Mouse (Mus musculus): ENCODE measurements around the gene Slc2a5. TPM values are rescaled to one million over a fixed set of nuclear protein-coding genes. Genes with fewer than 3 reads are reported as not detected.

Slc2a5 gene
- polyA plus RNA-seq, 1 experiment from 2014 or later, result 26.9 TPM

DNA sequence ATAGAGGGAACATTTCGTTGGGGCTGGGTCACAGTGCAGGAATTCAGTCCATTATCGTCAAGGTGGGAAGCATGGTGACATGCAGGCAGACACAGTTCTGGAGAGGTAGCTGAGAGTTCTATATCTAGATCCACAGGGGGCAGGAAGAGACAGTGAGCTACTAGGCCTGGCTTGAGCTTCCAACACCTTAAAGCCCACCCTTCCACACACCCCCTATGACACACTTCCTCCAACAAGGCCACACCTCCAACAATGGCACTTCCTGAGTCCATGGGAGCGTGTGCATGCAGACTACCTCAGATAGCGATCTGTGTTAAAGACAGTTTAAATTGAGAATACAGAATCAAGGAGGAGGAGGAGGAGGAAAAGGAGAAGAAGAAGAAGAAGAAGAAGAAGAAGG is 36.6 kb downstream of the Slc2a5 start:
- H3K4me3 ChIP-seq (ENCODE audit: low read depth, low read length), result no peak overlapping the region
- no peaks in the 10 kb centered on the region for H3K27me3 ChIP-seq (replicated peaks; ENCODE audit: control insufficient read depth, insufficient read depth, low read length)
- H3K36me3 ChIP-seq (ENCODE audit: control insufficient read depth, insufficient read depth), result no peaks in the 10 kb centered on the region
- no peak for ATAC-seq
- WGBS, result 78% methylated on average over 4 of the region's 4 CpGs
- no peak overlapping the region for H3K27ac ChIP-seq (ENCODE audit: low read depth, low read length)
- no peak for TF ChIP-seq CTCF (IDR thresholded peaks at IDR 0.05; ENCODE audit: low read depth)
- H3K4me1 ChIP-seq (replicated peaks; ENCODE audit: control insufficient read depth, insufficient read depth, low read length), result 0 out of 2 replicates have a peak, but pooled peaks cover 4% of the 10 kb centered on the region
- no peak overlapping the region for H3K4me2 ChIP-seq (replicated peaks; ENCODE audit: low read depth)
- no peaks in the 10 kb centered on the region for H3K9me3 ChIP-seq (ENCODE audit: control insufficient read depth)
- no peak overlapping the region for H3K9ac ChIP-seq (ENCODE audit: low read depth, low read length)

- WGBS, result 58% methylated on average over 14 of the region's 14 CpGs
- TF ChIP-seq CTCF (IDR thresholded peaks at IDR 0.05; ENCODE audit: low read depth), result peak; percentile 56
- H3K9me3 ChIP-seq (ENCODE audit: control insufficient read depth), result no peaks in the 10 kb centered on the region
- H3K36me3 ChIP-seq (ENCODE audit: control insufficient read depth, insufficient read depth), result no peaks in the 10 kb centered on the region
- H3K9ac ChIP-seq (ENCODE audit: low read depth, low read length), result no peak overlapping the region
- H3K27ac ChIP-seq (ENCODE audit: low read depth, low read length), result no peak overlapping the region
- peak; percentile 71 for ATAC-seq
- H3K27me3 ChIP-seq (replicated peaks; ENCODE audit: control insufficient read depth, insufficient read depth, low read length), result no peaks in the 10 kb centered on the region
- no peak overlapping the region for H3K4me2 ChIP-seq (replicated peaks; ENCODE audit: low read depth)
- H3K4me1 ChIP-seq (replicated peaks; ENCODE audit: control insufficient read depth, insufficient read depth, low read length), result 0 out of 2 replicates have a peak, but pooled peaks cover 4% of the 10 kb centered on the region
- H3K4me3 ChIP-seq (ENCODE audit: low read depth, low read length), result no peak overlapping the region
Measured at GRCm38 (mm10) chr4:150157348-150157882, 38.3 kb downstream of the Slc2a5 start.

DNA sequence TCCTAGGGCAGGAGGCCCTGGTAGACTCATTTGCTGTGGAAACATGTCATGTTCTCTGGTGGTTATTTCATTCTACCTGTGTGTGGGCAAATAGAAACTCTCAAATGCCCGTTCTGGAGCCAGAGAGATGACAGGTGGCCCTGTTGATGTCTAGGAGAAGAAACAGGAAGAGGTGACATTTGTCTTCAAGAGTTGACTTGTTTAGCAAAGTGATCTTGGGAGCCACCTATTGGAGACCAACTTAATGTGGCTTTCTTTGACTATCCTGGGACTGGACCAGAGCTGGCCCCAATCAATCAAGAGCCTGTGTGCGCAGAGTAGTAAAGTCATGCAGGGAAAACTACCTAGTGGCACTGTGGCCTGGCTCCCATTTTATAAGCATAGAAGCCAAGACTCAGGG is 40.4 kb downstream of the Slc2a5 start:
- Histone ChIP-seq H3K9ac (ENCODE audit: low read depth, low read length) (no peak overlapping the region; the same call in 1 of the 2 replicates), H3K4me3 (ENCODE audit: low read depth, low read length) (no peak overlapping the region), H3K27ac (ENCODE audit: low read depth, low read length) (no peak overlapping the region), H3K4me2 (replicated peaks; ENCODE audit: low read depth) (no peak overlapping the region), H3K9me3 (ENCODE audit: control insufficient read depth) (no peaks in the 10 kb centered on the region), H3K36me3 (ENCODE audit: control insufficient read depth, insufficient read depth) (no peaks in the 10 kb centered on the region), H3K4me1 (replicated peaks; ENCODE audit: control insufficient read depth, insufficient read depth, low read length) (0 out of 2 replicates have a peak, but pooled peaks cover 4% of the 10 kb centered on the region), H3K27me3 (replicated peaks; ENCODE audit: control insufficient read depth, insufficient read depth, low read length) (no peaks in the 10 kb centered on the region)
- WGBS, result 71% methylated on average over 2 of the region's 2 CpGs
- TF ChIP-seq CTCF (IDR thresholded peaks at IDR 0.05; ENCODE audit: low read depth), result peak; percentile 52
- ATAC-seq, result no peak

GRCm38 (mm10) chr4:150162561-150163169 is 43.6 kb downstream of the Slc2a5 start:
- peak; percentile 37 for TF ChIP-seq CTCF (IDR thresholded peaks at IDR 0.05; ENCODE audit: low read depth)
- H3K4me3 ChIP-seq (ENCODE audit: low read depth, low read length), result no peak overlapping the region
- H3K27me3 ChIP-seq (replicated peaks; ENCODE audit: control insufficient read depth, insufficient read depth, low read length), result no peaks in the 10 kb centered on the region
- H3K9ac ChIP-seq (ENCODE audit: low read depth, low read length), result no peak overlapping the region
- no peak for ATAC-seq
- H3K36me3 ChIP-seq (ENCODE audit: control insufficient read depth, insufficient read depth), result no peaks in the 10 kb centered on the region
- H3K9me3 ChIP-seq (ENCODE audit: control insufficient read depth), result no peaks in the 10 kb centered on the region
- no peak overlapping the region for H3K4me2 ChIP-seq (replicated peaks; ENCODE audit: low read depth)
- WGBS, result 75% methylated on average over 13 of the region's 13 CpGs
- 0 out of 2 replicates have a peak, but pooled peaks cover 3% of the 10 kb centered on the region for H3K4me1 ChIP-seq (replicated peaks; ENCODE audit: control insufficient read depth, insufficient read depth, low read length)
- H3K27ac ChIP-seq (ENCODE audit: low read depth, low read length), result no peak overlapping the region

DNA sequence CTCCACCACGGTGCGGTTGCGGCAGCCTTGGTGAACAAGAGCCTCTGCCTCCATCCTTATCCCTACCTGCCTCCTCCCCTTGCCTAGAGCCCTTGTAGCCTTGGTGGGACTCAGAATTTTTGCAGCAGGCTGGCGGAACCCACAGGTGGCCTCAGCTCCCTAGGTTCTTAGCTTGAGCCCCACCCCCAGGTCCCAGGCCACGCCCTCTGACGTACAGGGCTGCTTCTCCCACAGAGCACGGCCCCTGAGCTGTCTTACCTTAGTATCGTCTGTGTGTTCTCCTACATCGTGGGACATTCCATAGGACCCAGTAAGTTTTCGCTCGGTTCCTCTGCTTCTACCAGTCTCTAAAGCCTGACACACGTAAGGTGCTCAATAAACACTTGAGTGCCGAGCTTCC is 45.8 kb downstream of the Slc2a5 start:
- peak; percentile 50; the same call in 1 of the 2 replicates for ATAC-seq
- Histone ChIP-seq H3K36me3 (ENCODE audit: control insufficient read depth, insufficient read depth) (no peaks in the 10 kb centered on the region), H3K9ac (ENCODE audit: low read depth, low read length) (0 out of 2 replicates have a peak overlapping the region, but pooled peaks have one; percentile 11), H3K4me2 (replicated peaks; ENCODE audit: low read depth) (peak overlapping the region; percentile 41), H3K4me1 (replicated peaks; ENCODE audit: control insufficient read depth, insufficient read depth, low read length) (no peaks in the 10 kb centered on the region), H3K27ac (ENCODE audit: low read depth, low read length) (no peak overlapping the region), H3K4me3 (ENCODE audit: low read depth, low read length) (no peak overlapping the region), H3K27me3 (replicated peaks; ENCODE audit: control insufficient read depth, insufficient read depth, low read length) (no peaks in the 10 kb centered on the region), H3K9me3 (ENCODE audit: control insufficient read depth) (no peaks in the 10 kb centered on the region)
- WGBS, result 33% methylated on average over 13 of the region's 13 CpGs
- no peak for TF ChIP-seq CTCF (IDR thresholded peaks at IDR 0.05; ENCODE audit: low read depth)

- H3K4me2 ChIP-seq (replicated peaks; ENCODE audit: low read depth), result no peak overlapping the region
- H3K27ac ChIP-seq (ENCODE audit: low read depth, low read length), result no peak overlapping the region
- 59% methylated on average over 10 of the region's 10 CpGs for WGBS
- no peak overlapping the region for H3K9ac ChIP-seq (ENCODE audit: low read depth, low read length)
- H3K4me3 ChIP-seq (ENCODE audit: low read depth, low read length), result no peak overlapping the region
- H3K9me3 ChIP-seq (ENCODE audit: control insufficient read depth), result no peaks in the 10 kb centered on the region
- ATAC-seq, result no peak
- no peak for TF ChIP-seq CTCF (IDR thresholded peaks at IDR 0.05; ENCODE audit: low read depth)
- no peaks in the 10 kb centered on the region for H3K27me3 ChIP-seq (replicated peaks; ENCODE audit: control insufficient read depth, insufficient read depth, low read length)
- no peaks in the 10 kb centered on the region for H3K4me1 ChIP-seq (replicated peaks; ENCODE audit: control insufficient read depth, insufficient read depth, low read length)
- no peaks in the 10 kb centered on the region for H3K36me3 ChIP-seq (ENCODE audit: control insufficient read depth, insufficient read depth)
Measured at GRCm38 (mm10) chr4:150168406-150168805, 49.3 kb downstream of the Slc2a5 start.

All from intestine, postnatal 0 days (tissue).